Mouse (Mus musculus): Measurements from ENCODE around the gene Cd19. TPM values are rescaled to one million over a fixed set of nuclear protein-coding genes. Genes with fewer than 3 reads are reported as not detected.
"Not testable (repeated sequence)": the region's sequence is repeated elsewhere in the genome, so short reads cannot be mapped to it uniquely, and the experiment has no call there.

The Cd19 gene
- polyA plus RNA-seq, 1 experiment from 2014 or later = not detected

DNA sequence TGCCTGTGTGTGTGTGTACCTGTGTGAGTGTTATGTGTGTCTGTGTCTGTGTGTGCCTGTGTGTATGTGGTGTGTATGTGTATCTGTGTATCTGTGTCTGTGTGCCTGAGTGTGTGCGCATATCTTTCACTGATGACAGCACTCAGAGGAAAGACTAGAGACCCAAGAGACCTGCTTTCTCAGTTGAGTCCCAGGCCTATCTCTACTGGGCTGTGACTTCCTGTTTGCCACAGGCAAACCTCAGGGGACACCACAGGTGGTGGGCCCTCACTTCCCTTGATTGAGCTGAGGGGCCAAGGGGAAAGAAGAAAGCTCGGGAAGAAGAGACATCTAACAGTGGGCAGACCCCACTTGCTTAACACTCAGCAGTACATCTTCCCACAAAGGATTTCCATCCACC is 1.9 kb upstream of the Cd19 start:
- no peak for ATAC-seq (ENCODE audit: insufficient read depth, low FRiP score, low TSS enrichment)
- no peaks in the 10 kb centered on the region for H3K4me1 ChIP-seq (ENCODE audit: control insufficient read depth, insufficient read depth, low read length)
- no peaks in the 10 kb centered on the region for H3K9me3 ChIP-seq (ENCODE audit: control insufficient read depth, low read length)
- WGBS = 65% methylated on average over 2 of the region's 2 CpGs
- H3K9ac ChIP-seq (ENCODE audit: low read length) = no peak overlapping the region
- no peaks in the 10 kb centered on the region for H3K36me3 ChIP-seq (ENCODE audit: control insufficient read depth, insufficient read depth, low read length)
- H3K4me2 ChIP-seq (ENCODE audit: low read depth) = no peak overlapping the region
- no peaks in the 10 kb centered on the region for H3K27me3 ChIP-seq (ENCODE audit: control insufficient read depth, insufficient read depth, low read length)
- H3K4me3 ChIP-seq (ENCODE audit: low read depth, low read length) = no peak overlapping the region
- DNase-seq (ENCODE audit: low spot score) = no peak
- no peak overlapping the region for H3K27ac ChIP-seq (ENCODE audit: low read depth, low read length)

- H3K27ac ChIP-seq (ENCODE audit: low read depth, low read length) = no peak overlapping the region
- H3K27me3 ChIP-seq (ENCODE audit: control insufficient read depth, insufficient read depth, low read length) = no peaks in the 10 kb centered on the region
- H3K9ac ChIP-seq (ENCODE audit: low read length) = no peak overlapping the region
- H3K4me2 ChIP-seq (ENCODE audit: low read depth) = no peak overlapping the region
- ATAC-seq (ENCODE audit: insufficient read depth, low FRiP score, low TSS enrichment) (no peak), DNase-seq (ENCODE audit: low spot score) (no peak)
- WGBS = 88% methylated on average over 4 of the region's 4 CpGs
- H3K4me1 ChIP-seq (ENCODE audit: control insufficient read depth, insufficient read depth, low read length) = no peaks in the 10 kb centered on the region
- H3K9me3 ChIP-seq (ENCODE audit: control insufficient read depth, low read length) = no peaks in the 10 kb centered on the region
- no peaks in the 10 kb centered on the region for H3K36me3 ChIP-seq (ENCODE audit: control insufficient read depth, insufficient read depth, low read length)
- H3K4me3 ChIP-seq (ENCODE audit: low read depth, low read length) = no peak overlapping the region
Measured at GRCm38 (mm10) chr7:126411061-126411460, 3.6 kb downstream of the Cd19 start.

- DNase-seq (ENCODE audit: low spot score) (no peak), ATAC-seq (ENCODE audit: insufficient read depth, low FRiP score, low TSS enrichment) (no peak)
- H3K27me3 ChIP-seq (ENCODE audit: control insufficient read depth, insufficient read depth, low read length) = no peaks in the 10 kb centered on the region
- H3K4me2 ChIP-seq (ENCODE audit: low read depth) = no peak overlapping the region
- H3K4me1 ChIP-seq (ENCODE audit: control insufficient read depth, insufficient read depth, low read length) = no peaks in the 10 kb centered on the region
- H3K9me3 ChIP-seq (ENCODE audit: control insufficient read depth, low read length) = no peaks in the 10 kb centered on the region
- no peaks in the 10 kb centered on the region for H3K36me3 ChIP-seq (ENCODE audit: control insufficient read depth, insufficient read depth, low read length)
- no peak overlapping the region for H3K27ac ChIP-seq (ENCODE audit: low read depth, low read length)
- WGBS = 82% methylated on average over 2 of the region's 2 CpGs
- no peak overlapping the region for H3K9ac ChIP-seq (ENCODE audit: low read length)
- H3K4me3 ChIP-seq (ENCODE audit: low read depth, low read length) = no peak overlapping the region
Measured at GRCm38 (mm10) chr7:126408686-126409085, 6.0 kb downstream of the Cd19 start.

- not testable (repeated sequence) for ATAC-seq (ENCODE audit: insufficient read depth, low FRiP score, low TSS enrichment); H3K36me3 ChIP-seq (ENCODE audit: control insufficient read depth, insufficient read depth, low read length); H3K4me2 ChIP-seq (ENCODE audit: low read depth); H3K27me3 ChIP-seq (ENCODE audit: control insufficient read depth, insufficient read depth, low read length); H3K9ac ChIP-seq (ENCODE audit: low read length); H3K4me3 ChIP-seq (ENCODE audit: low read depth, low read length); H3K9me3 ChIP-seq (ENCODE audit: control insufficient read depth, low read length); H3K27ac ChIP-seq (ENCODE audit: low read depth, low read length); H3K4me1 ChIP-seq (ENCODE audit: control insufficient read depth, insufficient read depth, low read length); DNase-seq (ENCODE audit: low spot score)
- WGBS = 84% methylated on average over 6 of the region's 8 CpGs
Measured at GRCm38 (mm10) chr7:126402518-126402917, 12.2 kb downstream of the Cd19 start.

- H3K27me3 ChIP-seq (ENCODE audit: control insufficient read depth, insufficient read depth, low read length) = no peaks in the 10 kb centered on the region; the same call in 1 of the 2 replicates
- H3K4me2 ChIP-seq (ENCODE audit: low read depth) = no peak overlapping the region
- H3K4me3 ChIP-seq (ENCODE audit: low read depth, low read length) = no peak overlapping the region
- no peak overlapping the region for H3K9ac ChIP-seq (ENCODE audit: low read length)
- ATAC-seq (ENCODE audit: insufficient read depth, low FRiP score, low TSS enrichment) = no peak
- H3K27ac ChIP-seq (ENCODE audit: low read depth, low read length) = no peak overlapping the region
- WGBS = 17% methylated on average over 5 of the region's 5 CpGs
- H3K9me3 ChIP-seq (ENCODE audit: control insufficient read depth, low read length) = no peaks in the 10 kb centered on the region
- peak; percentile 80 for DNase-seq (ENCODE audit: low spot score)
- H3K4me1 ChIP-seq (ENCODE audit: control insufficient read depth, insufficient read depth, low read length) = peaks cover 4% of the 10 kb centered on the region; the same call in 1 of the 2 replicates
- no peaks in the 10 kb centered on the region for H3K36me3 ChIP-seq (ENCODE audit: control insufficient read depth, insufficient read depth, low read length)
Measured at GRCm38 (mm10) chr7:126399548-126399947, 15.1 kb downstream of the Cd19 start.

DNA sequence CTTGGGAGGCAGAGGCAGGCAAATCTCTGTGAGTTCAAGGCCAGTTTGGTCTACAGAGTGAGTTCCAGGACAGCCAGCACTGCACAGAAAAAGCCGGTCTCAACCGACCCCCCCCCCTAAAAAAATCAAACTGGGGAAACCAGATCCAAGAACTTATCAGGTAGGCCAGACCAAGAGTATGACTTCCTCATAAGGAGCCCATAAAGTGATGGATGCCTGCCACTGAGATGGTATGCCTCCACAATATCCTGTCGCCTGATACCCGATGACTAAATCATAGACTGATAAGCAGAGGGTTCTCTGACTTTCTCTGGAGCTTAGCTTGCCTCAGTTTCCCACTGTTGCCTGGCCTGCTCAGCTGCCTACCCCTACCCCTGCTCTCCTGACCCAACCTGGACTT is 16.9 kb downstream of the Cd19 start:
- WGBS = 94% methylated on average over 4 of the region's 4 CpGs
- Histone ChIP-seq H3K27ac (ENCODE audit: low read depth, low read length) (no peak overlapping the region), H3K4me1 (ENCODE audit: control insufficient read depth, insufficient read depth, low read length) (peaks cover 4% of the 10 kb centered on the region; the same call in 1 of the 2 replicates), H3K9ac (ENCODE audit: low read length) (no peak overlapping the region), H3K9me3 (ENCODE audit: control insufficient read depth, low read length) (no peaks in the 10 kb centered on the region), H3K4me2 (ENCODE audit: low read depth) (no peak overlapping the region), H3K4me3 (ENCODE audit: low read depth, low read length) (no peak overlapping the region), H3K36me3 (ENCODE audit: control insufficient read depth, insufficient read depth, low read length) (no peaks in the 10 kb centered on the region), H3K27me3 (ENCODE audit: control insufficient read depth, insufficient read depth, low read length) (no peaks in the 10 kb centered on the region; the same call in 1 of the 2 replicates)
- DNase-seq (ENCODE audit: low spot score) = no peak
- no peak for ATAC-seq (ENCODE audit: insufficient read depth, low FRiP score, low TSS enrichment)

DNA sequence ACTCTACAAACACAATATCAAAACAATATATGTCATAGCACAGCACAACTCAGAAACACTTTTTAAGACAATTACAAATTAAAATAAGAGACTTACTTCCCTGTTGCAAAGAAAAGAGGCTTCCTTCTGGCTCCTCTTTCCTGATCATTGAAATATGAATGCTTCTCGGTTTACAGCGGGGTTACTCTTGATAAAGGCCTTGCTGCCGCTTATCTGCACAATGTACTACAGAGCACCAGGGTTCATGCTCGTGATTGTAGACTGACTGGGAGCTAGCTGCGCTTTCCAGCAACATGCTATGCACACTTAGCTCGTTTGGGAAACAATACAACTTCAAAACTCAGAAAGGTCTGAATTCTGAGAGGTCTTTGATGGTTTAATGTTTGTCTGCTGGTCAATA is 17.5 kb downstream of the Cd19 start:
- Histone ChIP-seq H3K36me3 (ENCODE audit: control insufficient read depth, insufficient read depth, low read length) (no peaks in the 10 kb centered on the region), H3K4me1 (ENCODE audit: control insufficient read depth, insufficient read depth, low read length) (peaks cover 4% of the 10 kb centered on the region; the same call in 1 of the 2 replicates), H3K9ac (ENCODE audit: low read length) (no peak overlapping the region), H3K4me2 (ENCODE audit: low read depth) (peak overlapping the region; percentile 24; the same call in 1 of the 2 replicates), H3K27me3 (ENCODE audit: control insufficient read depth, insufficient read depth, low read length) (no peaks in the 10 kb centered on the region; the same call in 1 of the 2 replicates), H3K4me3 (ENCODE audit: low read depth, low read length) (peak overlapping the region; percentile 6; the same call in 1 of the 2 replicates), H3K27ac (ENCODE audit: low read depth, low read length) (no peak overlapping the region), H3K9me3 (ENCODE audit: control insufficient read depth, low read length) (no peaks in the 10 kb centered on the region)
- WGBS = 52% methylated on average over 6 of the region's 6 CpGs
- DNase-seq (ENCODE audit: low spot score) (no peak), ATAC-seq (ENCODE audit: insufficient read depth, low FRiP score, low TSS enrichment) (no peak)

- Histone ChIP-seq H3K27me3 (ENCODE audit: control insufficient read depth, insufficient read depth, low read length) (no peaks in the 10 kb centered on the region; the same call in 1 of the 2 replicates), H3K9me3 (ENCODE audit: control insufficient read depth, low read length) (no peaks in the 10 kb centered on the region), H3K9ac (ENCODE audit: low read length) (peak within 1 kb of the TSS; percentile 72), H3K36me3 (ENCODE audit: control insufficient read depth, insufficient read depth, low read length) (no peaks in the 10 kb centered on the region), H3K4me2 (ENCODE audit: low read depth) (peak within 1 kb of the TSS; percentile 76), H3K27ac (ENCODE audit: low read depth, low read length) (0 out of 2 replicates have a peak within 1 kb of the TSS, but pooled peaks have one; percentile 39), H3K4me3 (ENCODE audit: low read depth, low read length) (peak within 1 kb of the TSS; percentile 89), H3K4me1 (ENCODE audit: control insufficient read depth, insufficient read depth, low read length) (peaks cover 4% of the 10 kb centered on the region; the same call in 1 of the 2 replicates)
- ATAC-seq (ENCODE audit: insufficient read depth, low FRiP score, low TSS enrichment) (peak; percentile 100), DNase-seq (ENCODE audit: low spot score) (peak; percentile 96)
- WGBS = under 1% methylated on average over 59 of the region's 59 CpGs
Measured at GRCm38 (mm10) chr7:126396298-126397119, 18.2 kb downstream of the Cd19 start, which contains the start of gene Nfatc2ip. Nfatc2ip (minus strand) TSS chr7:126396737.
